Mouse (Mus musculus): Measurements from ENCODE around the gene 6030408B16Rik. TPM values are rescaled to one million over a fixed set of nuclear protein-coding genes. Genes with fewer than 3 reads are reported as not detected.

The 6030408B16Rik gene
- 4.9 and 7.6 TPM in 2 replicates for polyA plus RNA-seq (2015; fragmentation: Nextera tagmentation; extraction: Ambion mirVana)

GRCm38 (mm10) chr15:101293025-101293621 is at the start of gene 6030408B16Rik:
Gene 6030408B16Rik, plus strand, starts transcription at chr15:101293212.

GRCm38 (mm10) chr15:101253886-101254795 is 38.9 kb upstream of the 6030408B16Rik start, which contains the start of gene Nr4a1:
Gene Nr4a1, plus strand, starts transcription at chr15:101254269.

GRCm38 (mm10) chr15:101283911-101284750 is 8.9 kb upstream of the 6030408B16Rik start, which contains the start of gene Atg101:
Gene Atg101, plus strand, starts transcription at chr15:101284272.

Other genes starting within 250 kb of the 6030408B16Rik start
- not detected in 2 replicates for gene Gm47841, start 245.8 kb upstream of the 6030408B16Rik start, polyA plus RNA-seq (2015; fragmentation: Nextera tagmentation; extraction: Ambion mirVana)
- 0.12 and 0.18 TPM in 2 replicates for gene Fignl2, start 214.6 kb upstream of the 6030408B16Rik start, polyA plus RNA-seq (2015; fragmentation: Nextera tagmentation; extraction: Ambion mirVana)
- gene Ankrd33, start 177.5 kb upstream of the 6030408B16Rik start, polyA plus RNA-seq (2015; fragmentation: Nextera tagmentation; extraction: Ambion mirVana), result not detected in 2 replicates
- 8.4 and 12.8 TPM in 2 replicates for gene Acvrl1, start 164.7 kb upstream of the 6030408B16Rik start, polyA plus RNA-seq (2015; fragmentation: Nextera tagmentation; extraction: Ambion mirVana)
- gene Acvr1b, start 119.1 kb upstream of the 6030408B16Rik start, polyA plus RNA-seq (2015; fragmentation: Nextera tagmentation; extraction: Ambion mirVana), result 1.4 and 2.3 TPM in 2 replicates
- gene Grasp, start 69.0 kb upstream of the 6030408B16Rik start, polyA plus RNA-seq (2015; fragmentation: Nextera tagmentation; extraction: Ambion mirVana), result 1.0 and 1.8 TPM in 2 replicates
- gene Nr4a1, start 38.9 kb upstream of the 6030408B16Rik start, polyA plus RNA-seq (2015; fragmentation: Nextera tagmentation; extraction: Ambion mirVana), result 4.1 and 4.2 TPM in 2 replicates
- 41.2 and 46.5 TPM in 2 replicates for gene Atg101, start 8.9 kb upstream of the 6030408B16Rik start, polyA plus RNA-seq (2015; fragmentation: Nextera tagmentation; extraction: Ambion mirVana)
- gene Krt80, start 77.0 kb downstream of the 6030408B16Rik start, polyA plus RNA-seq (2015; fragmentation: Nextera tagmentation; extraction: Ambion mirVana), result 1.0 and 1.7 TPM in 2 replicates
- 19.1 and 21.2 TPM in 2 replicates for gene Krt7, start 117.8 kb downstream of the 6030408B16Rik start, polyA plus RNA-seq (2015; fragmentation: Nextera tagmentation; extraction: Ambion mirVana)
- gene Krt87, start 145.6 kb downstream of the 6030408B16Rik start, polyA plus RNA-seq (2015; fragmentation: Nextera tagmentation; extraction: Ambion mirVana), result 0.05 and 0.34 TPM in 2 replicates
- gene Krt88, start 154.5 kb downstream of the 6030408B16Rik start, polyA plus RNA-seq (2015; fragmentation: Nextera tagmentation; extraction: Ambion mirVana), result not detected in 2 replicates
- gene Krt81, start 170.5 kb downstream of the 6030408B16Rik start, polyA plus RNA-seq (2015; fragmentation: Nextera tagmentation; extraction: Ambion mirVana), result not detected in 2 replicates
- gene Krt86, start 180.3 kb downstream of the 6030408B16Rik start, polyA plus RNA-seq (2015; fragmentation: Nextera tagmentation; extraction: Ambion mirVana), result 0.12 and 0.25 TPM in 2 replicates
- 1.3 and 1.7 TPM in 2 replicates for gene Krt83, start 198.3 kb downstream of the 6030408B16Rik start, polyA plus RNA-seq (2015; fragmentation: Nextera tagmentation; extraction: Ambion mirVana)
- not detected in 2 replicates for gene Gm49425, start 224.0 kb downstream of the 6030408B16Rik start, polyA plus RNA-seq (2015; fragmentation: Nextera tagmentation; extraction: Ambion mirVana)
- not detected in 2 replicates for gene Krt84, start 239.6 kb downstream of the 6030408B16Rik start, polyA plus RNA-seq (2015; fragmentation: Nextera tagmentation; extraction: Ambion mirVana)

Measured in spleen, postnatal 0 days (tissue).